Mouse (Mus musculus) limb, embryonic 12.5 days (tissue): ENCODE data around the gene Rrnad1. TPM values are rescaled to one million over a fixed set of nuclear protein-coding genes. Genes with fewer than 3 reads are reported as not detected.

Experiments used
- ATAC-seq: fragments of 200-750 bp; cut with Nextera tagmentation; 2 replicates; pipeline ENCODE4 v1.8.0; 2017; ENCODE audit warnings: low read depth, moderate TSS enrichment; ENCODE audit not compliant: insufficient number of reproducible peaks, insufficient read depth, low FRiP score, low TSS enrichment
- H3K27ac ChIP-seq: fragments of 300-500 bp; sonication (generic); 2 replicates; pipeline ENCODE4 v1.5.1; 2016; ENCODE audit warnings: mild to moderate bottlenecking, moderate library complexity
- H3K27me3 ChIP-seq: fragments of 300-500 bp; sonication (generic); 2 replicates; pipeline ENCODE4 v1.6.1; 2016; ENCODE audit warnings: mild to moderate bottlenecking, moderate library complexity
- H3K36me3 ChIP-seq: fragments of 300-500 bp; sonication (generic); 2 replicates; pipeline ENCODE4 v1.6.1; 2016; ENCODE audit warnings: mild to moderate bottlenecking, moderate library complexity
- H3K4me1 ChIP-seq: fragments of 300-500 bp; sonication (generic); replicated peaks from 2 replicates; pipeline ENCODE4 v1.6.1; 2016
- H3K4me2 ChIP-seq: fragments of 300-500 bp; sonication (generic); 2 replicates; pipeline ENCODE4 v1.6.1; 2016; ENCODE audit warnings: mild to moderate bottlenecking, moderate library complexity
- H3K4me3 ChIP-seq: fragments of 300-500 bp; sonication (generic); replicated peaks from 2 replicates; pipeline ENCODE4 v1.5.1; 2016; ENCODE audit warnings: mild to moderate bottlenecking
- H3K9ac ChIP-seq: fragments of 300-500 bp; sonication (generic); replicated peaks from 2 replicates; pipeline ENCODE4 v1.6.1; 2016; ENCODE audit warnings: mild to moderate bottlenecking, moderate library complexity
- H3K9me3 ChIP-seq: fragments of 300-500 bp; sonication (generic); 2 replicates; pipeline ENCODE4 v1.6.1; 2016; ENCODE audit warnings: mild to moderate bottlenecking, moderate library complexity
- WGBS: fragments of 180-500 bp; shearing (Covaris S2); methylation state at CpG from one replicate; pipeline ENCODE4 v1.1.7; 2016; 5-methylcytosine and 5-hydroxymethylcytosine counted together
- polyA plus RNA-seq: library from polyadenylated mRNA; unstranded; fragments of >200 nt; fragmentation: Nextera tagmentation; extraction: Ambion mirVana; gene quantifications from 2 replicates; pipeline ENCODE4 v1.2.1, GENCODE M21; 2016

The Rrnad1 gene
- polyA plus RNA-seq, 1 experiment from 2014 or later = 22.4 TPM

GRCm38 (mm10) chr3:87877730-87878129, 52.8 kb downstream of the Rrnad1 start:
- no peaks in the 10 kb centered on the region; the same call in 1 of the 2 replicates for H3K4me1 ChIP-seq
- no peak overlapping the region for H3K27ac ChIP-seq
- H3K9me3 ChIP-seq = no peaks in the 10 kb centered on the region
- H3K4me3 ChIP-seq = no peak overlapping the region
- 91% methylated on average over 4 of the region's 4 CpGs for WGBS
- no peak overlapping the region for H3K9ac ChIP-seq
- no peaks in the 10 kb centered on the region for H3K27me3 ChIP-seq
- peaks cover 55% of the 10 kb centered on the region for H3K36me3 ChIP-seq
- H3K4me2 ChIP-seq = no peak overlapping the region
- ATAC-seq = no peak

Other genes with a start within 250 kb of the Rrnad1 start
- gene Lrrc71, start 182.1 kb downstream of the Rrnad1 start, polyA plus RNA-seq = 0.33 and 0.39 TPM in 2 replicates
- 1.5 and 5.1 TPM in 2 replicates for gene Ntrk1, start 135.6 kb downstream of the Rrnad1 start, polyA plus RNA-seq
- 0.40 and 0.44 TPM in 2 replicates for gene Insrr, start 133.8 kb downstream of the Rrnad1 start, polyA plus RNA-seq
- gene Pear1, start 106.4 kb downstream of the Rrnad1 start, polyA plus RNA-seq = 12.0 and 14.2 TPM in 2 replicates
- gene Sh2d2a, start 84.0 kb downstream of the Rrnad1 start, polyA plus RNA-seq = not detected in 2 replicates
- gene Prcc, start 45.1 kb downstream of the Rrnad1 start, polyA plus RNA-seq = 15.8 and 16.2 TPM in 2 replicates
- 286 and 294 TPM in 2 replicates for gene Hdgf, start 24.4 kb downstream of the Rrnad1 start, polyA plus RNA-seq
- gene Mrpl24, start 11.2 kb downstream of the Rrnad1 start, polyA plus RNA-seq = 80.4 and 85.9 TPM in 2 replicates
- gene Isg20l2, start 403 bp downstream of the Rrnad1 start, polyA plus RNA-seq = 83.2 and 86.4 TPM in 2 replicates
- 614 and 667 TPM in 2 replicates for gene Crabp2, start 17.9 kb upstream of the Rrnad1 start, polyA plus RNA-seq
- gene Nes, start 40.4 kb upstream of the Rrnad1 start, polyA plus RNA-seq = 29.4 and 32.5 TPM in 2 replicates
- 0.13 and 0.65 TPM in 2 replicates for gene Bcan, start 69.5 kb upstream of the Rrnad1 start, polyA plus RNA-seq
- 0.10 and 0.12 TPM in 2 replicates for gene Hapln2, start 96.9 kb upstream of the Rrnad1 start, polyA plus RNA-seq
- gene Gpatch4, start 112.4 kb upstream of the Rrnad1 start, polyA plus RNA-seq = 30.8 and 31.1 TPM in 2 replicates
- gene Naxe, start 127.8 kb upstream of the Rrnad1 start, polyA plus RNA-seq = 179 and 185 TPM in 2 replicates
- not detected in 2 replicates for gene Ttc24, start 147.6 kb upstream of the Rrnad1 start, polyA plus RNA-seq
- gene Iqgap3, start 151.3 kb upstream of the Rrnad1 start, polyA plus RNA-seq = 24.3 and 25.6 TPM in 2 replicates
- 12.1 and 14.3 TPM in 2 replicates for gene Mef2d, start 211.7 kb upstream of the Rrnad1 start, polyA plus RNA-seq